Mouse (Mus musculus): Measurements from ENCODE around the gene Sltm.
"Not testable (repeated sequence)": the region's sequence is repeated elsewhere in the genome, so short reads cannot be mapped to it uniquely, and the experiment has no call there.

Gene Sltm

DNA sequence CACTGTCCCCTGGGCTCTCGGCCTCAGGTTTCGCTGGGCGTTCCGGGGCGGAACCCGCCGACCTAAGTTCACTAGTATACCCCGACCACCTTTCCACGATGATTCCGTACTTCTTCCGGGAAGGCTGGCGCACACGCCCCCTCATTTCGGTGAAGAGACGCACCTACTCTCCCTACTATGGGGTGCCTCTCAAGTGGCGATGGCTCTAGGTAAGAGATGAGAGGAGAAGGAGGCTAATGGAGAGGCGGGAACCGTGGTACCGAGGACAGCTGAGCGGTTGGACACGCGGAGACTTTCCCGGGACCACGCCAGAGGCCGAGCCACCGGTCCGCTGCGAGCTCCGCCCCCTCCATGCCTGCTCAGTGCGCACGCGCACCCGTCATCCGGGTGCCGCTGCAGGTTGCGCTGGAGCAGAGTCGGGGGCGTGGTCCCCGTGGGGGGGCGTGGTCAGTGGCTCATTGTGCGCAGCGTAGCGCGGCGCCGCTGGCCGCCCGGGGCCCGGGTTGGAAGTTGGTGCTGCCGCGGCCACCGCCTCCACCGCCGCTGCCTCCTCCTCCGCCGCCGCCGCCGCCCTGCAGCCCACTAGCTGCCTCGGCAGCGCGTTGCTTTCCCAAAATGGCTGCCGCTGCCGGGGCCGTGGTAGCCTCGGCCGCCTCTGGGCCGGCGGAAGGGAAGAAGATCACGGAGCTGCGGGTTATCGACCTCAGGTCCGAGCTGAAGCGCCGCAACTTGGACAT is at the start of gene Sltm:
Sltm (plus strand) TSS at position 450 of the 737 bp plus-strand sequence.
- ATAC-seq (ENCODE audit: insufficient number of reproducible peaks, low FRiP score, low TSS enrichment) = peak; percentile 94

DNA sequence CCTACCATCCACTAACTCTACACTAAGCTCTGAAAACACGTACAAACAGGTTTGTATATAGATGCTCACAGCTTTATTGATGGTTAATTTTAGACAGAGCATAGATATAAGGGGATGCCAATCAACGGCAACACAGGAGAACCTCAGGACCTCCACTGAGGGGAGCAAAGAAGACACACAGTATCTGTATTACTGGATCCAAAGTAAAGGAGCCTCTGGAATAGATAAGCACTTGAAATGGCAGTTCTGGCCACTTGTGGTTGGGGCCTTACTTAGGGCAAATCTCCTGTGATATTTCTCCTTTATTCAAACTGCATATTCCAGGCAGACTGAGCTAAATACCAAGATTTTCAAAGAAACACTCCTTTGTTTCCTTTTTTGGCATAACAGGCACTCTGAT is 49.5 kb upstream of the Sltm start:
- no peak for ATAC-seq (ENCODE audit: insufficient number of reproducible peaks, low FRiP score, low TSS enrichment)

- ATAC-seq (ENCODE audit: insufficient number of reproducible peaks, low FRiP score, low TSS enrichment) = no peak
Measured at GRCm38 (mm10) chr9:70496990-70497389, 45.6 kb upstream of the Sltm start.

- no peak for ATAC-seq (ENCODE audit: insufficient number of reproducible peaks, low FRiP score, low TSS enrichment)
Measured at GRCm38 (mm10) chr9:70502284-70503014, 40.1 kb upstream of the Sltm start.

DNA sequence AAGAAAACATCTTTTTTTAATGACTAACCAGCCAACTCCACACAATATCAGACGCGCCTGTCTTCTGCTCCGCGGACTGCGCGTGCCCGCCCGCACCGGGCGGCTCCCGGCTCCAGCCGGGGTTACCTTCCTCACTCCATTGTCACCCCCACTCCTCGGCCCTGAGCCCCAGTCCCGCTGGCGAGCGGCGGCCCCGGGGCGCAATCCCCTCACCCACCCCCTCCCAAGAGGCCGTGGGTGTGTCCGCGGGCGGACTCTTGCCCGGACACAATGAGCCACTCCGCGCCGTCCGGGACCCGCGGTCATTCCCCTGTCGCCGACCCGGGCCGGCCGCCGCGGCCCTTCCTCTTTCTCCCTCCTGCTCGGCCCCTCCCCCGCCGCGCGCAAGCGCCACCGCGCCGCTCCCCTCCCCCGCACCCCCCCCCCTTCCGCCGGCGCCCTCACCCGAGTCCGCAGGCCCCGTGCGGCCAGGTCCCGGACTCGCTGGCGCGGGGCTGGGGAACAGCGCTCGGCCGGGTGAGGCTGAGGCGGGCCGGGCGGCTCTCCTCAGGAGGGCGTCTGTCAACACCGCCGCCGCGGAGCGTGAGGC is 39.4 kb upstream of the Sltm start:
- ATAC-seq (ENCODE audit: insufficient number of reproducible peaks, low FRiP score, low TSS enrichment) = peak; percentile 86

- ATAC-seq (ENCODE audit: insufficient number of reproducible peaks, low FRiP score, low TSS enrichment) = peak; percentile 88
Measured at GRCm38 (mm10) chr9:70503626-70504041, 38.9 kb upstream of the Sltm start, which contains the start of gene Rnf111. TSS of gene Rnf111 (minus strand) at chr9:70503725.

DNA sequence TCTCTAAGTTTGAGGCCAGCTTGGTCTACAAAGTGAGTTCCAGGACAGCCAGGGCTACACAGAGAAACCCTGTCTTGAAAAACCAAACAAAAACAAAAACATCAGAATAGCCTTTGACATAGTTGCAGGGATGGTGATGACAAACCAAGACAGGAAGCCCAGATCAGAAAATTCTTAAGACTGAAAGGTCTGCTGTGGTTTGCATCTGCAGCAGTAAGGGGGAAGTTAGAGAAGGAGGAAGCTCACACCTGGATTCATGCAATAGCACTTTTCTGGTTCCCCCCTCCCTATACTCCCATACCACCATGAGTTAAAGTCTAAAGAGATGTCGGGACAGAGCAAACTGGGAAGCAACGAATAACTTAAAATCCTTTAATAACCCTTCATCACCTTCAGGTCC is 36.4 kb upstream of the Sltm start:
- ATAC-seq (ENCODE audit: insufficient number of reproducible peaks, low FRiP score, low TSS enrichment) = no peak

GRCm38 (mm10) chr9:70506787-70507186 is 35.8 kb upstream of the Sltm start:
- ATAC-seq (ENCODE audit: insufficient number of reproducible peaks, low FRiP score, low TSS enrichment) = no peak

DNA sequence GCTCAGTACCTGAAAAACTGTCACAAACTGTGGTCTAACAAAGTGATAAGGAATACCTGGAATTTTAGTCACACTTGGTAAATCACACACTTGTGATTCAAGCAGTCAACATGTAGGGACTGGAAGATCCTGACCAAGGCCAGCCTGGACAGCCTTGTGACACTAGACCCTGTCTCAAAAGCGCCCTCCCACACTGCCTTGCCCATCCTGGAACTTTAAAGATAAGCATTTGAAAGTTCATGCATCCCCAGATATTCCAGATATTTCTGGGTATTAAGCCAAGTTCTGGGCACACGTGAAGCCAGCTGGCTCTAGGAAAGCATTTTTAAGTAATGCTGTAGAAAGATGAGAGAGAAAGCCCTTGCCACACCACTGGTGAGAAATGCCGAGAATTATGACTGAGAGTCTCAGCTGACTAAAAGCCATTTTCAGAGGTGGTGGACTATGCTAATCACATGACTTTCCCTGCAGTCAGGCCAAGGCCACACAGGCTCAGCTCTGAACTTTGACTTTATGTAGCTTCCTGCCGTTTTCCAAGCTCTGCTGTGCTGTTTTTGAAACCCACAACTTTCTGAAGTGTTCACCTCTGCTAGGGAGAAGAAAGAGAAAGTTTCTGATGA is 32.5 kb upstream of the Sltm start:
- ATAC-seq (ENCODE audit: insufficient number of reproducible peaks, low FRiP score, low TSS enrichment) = no peak

DNA sequence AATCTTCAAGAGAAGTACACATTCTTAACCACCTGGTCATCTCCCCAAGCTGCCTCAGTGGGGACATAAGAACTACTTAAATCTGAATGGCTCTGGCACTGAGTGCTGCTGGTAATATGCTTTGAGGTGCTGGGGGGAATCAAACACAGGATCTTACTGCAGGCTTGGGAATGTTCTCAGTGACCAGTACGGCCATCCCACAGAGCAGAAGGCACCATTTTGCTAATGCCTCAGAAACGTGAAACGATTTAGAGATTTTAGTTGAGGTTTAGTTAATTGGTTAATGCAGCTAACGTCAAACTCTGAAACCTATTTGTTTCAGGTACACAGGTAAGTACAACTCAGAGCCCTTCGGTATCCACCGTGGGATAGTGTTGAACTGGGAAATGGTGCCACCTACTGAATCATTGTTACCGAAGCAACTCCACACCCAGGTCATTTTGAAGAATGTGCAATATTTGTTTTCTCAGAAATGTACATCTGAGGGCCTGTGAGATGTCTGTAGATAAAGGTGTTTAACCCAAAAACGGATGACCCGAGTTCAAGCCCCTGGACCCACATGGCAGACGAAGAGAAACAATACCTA is 31.5 kb upstream of the Sltm start:
- no peak for ATAC-seq (ENCODE audit: insufficient number of reproducible peaks, low FRiP score, low TSS enrichment)

- ATAC-seq (ENCODE audit: insufficient number of reproducible peaks, low FRiP score, low TSS enrichment) = no peak
Measured at GRCm38 (mm10) chr9:70511681-70512080, 30.9 kb upstream of the Sltm start.

GRCm38 (mm10) chr9:70520651-70521050 is 21.9 kb upstream of the Sltm start:
- ATAC-seq (ENCODE audit: insufficient number of reproducible peaks, low FRiP score, low TSS enrichment) = no peak

DNA sequence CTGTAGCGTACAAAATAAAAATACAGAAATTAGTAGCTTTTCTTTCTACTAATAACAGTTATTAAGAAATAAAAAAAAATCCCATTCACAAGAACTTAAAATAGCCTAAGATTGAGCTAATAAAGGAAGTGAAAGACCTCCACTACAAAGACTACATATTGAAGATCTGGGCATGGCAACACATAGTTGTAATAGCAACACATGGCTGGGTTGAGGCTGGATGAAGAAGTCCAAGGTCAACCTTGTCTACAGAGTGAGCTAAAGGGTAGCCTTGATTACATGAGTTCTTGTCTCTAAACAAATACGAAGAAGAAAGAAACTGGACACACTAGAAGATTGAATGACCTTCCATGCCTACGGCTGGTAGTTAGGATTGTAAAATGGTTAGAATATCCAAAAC is 18.7 kb upstream of the Sltm start:
- ATAC-seq (ENCODE audit: insufficient number of reproducible peaks, low FRiP score, low TSS enrichment) = no peak

DNA sequence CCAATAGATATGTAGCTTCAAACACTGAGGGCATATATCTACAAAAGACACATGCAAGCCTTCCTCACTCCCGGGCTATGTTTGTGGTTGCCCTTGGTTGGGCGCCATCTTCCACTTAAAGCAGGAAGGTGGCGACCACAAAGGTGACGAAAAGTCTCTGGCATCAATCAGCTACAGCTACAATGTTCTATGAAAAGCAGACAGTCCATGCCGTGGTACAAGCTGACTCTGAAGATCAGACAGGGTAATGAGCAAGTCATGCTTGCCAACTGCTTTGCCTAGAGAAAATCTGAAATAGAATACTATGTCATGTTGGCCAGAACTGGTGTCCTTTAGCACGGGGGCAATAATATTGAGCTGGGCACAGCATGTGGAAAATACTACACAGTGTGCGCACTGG is 18.2 kb upstream of the Sltm start:
- no peak for ATAC-seq (ENCODE audit: insufficient number of reproducible peaks, low FRiP score, low TSS enrichment)

- ATAC-seq (ENCODE audit: insufficient number of reproducible peaks, low FRiP score, low TSS enrichment) = no peak
Measured at GRCm38 (mm10) chr9:70533328-70533727, 9.2 kb upstream of the Sltm start.

GRCm38 (mm10) chr9:70541584-70541983 is 970 bp upstream of the Sltm start:
- ATAC-seq (ENCODE audit: insufficient number of reproducible peaks, low FRiP score, low TSS enrichment) = no peak

DNA sequence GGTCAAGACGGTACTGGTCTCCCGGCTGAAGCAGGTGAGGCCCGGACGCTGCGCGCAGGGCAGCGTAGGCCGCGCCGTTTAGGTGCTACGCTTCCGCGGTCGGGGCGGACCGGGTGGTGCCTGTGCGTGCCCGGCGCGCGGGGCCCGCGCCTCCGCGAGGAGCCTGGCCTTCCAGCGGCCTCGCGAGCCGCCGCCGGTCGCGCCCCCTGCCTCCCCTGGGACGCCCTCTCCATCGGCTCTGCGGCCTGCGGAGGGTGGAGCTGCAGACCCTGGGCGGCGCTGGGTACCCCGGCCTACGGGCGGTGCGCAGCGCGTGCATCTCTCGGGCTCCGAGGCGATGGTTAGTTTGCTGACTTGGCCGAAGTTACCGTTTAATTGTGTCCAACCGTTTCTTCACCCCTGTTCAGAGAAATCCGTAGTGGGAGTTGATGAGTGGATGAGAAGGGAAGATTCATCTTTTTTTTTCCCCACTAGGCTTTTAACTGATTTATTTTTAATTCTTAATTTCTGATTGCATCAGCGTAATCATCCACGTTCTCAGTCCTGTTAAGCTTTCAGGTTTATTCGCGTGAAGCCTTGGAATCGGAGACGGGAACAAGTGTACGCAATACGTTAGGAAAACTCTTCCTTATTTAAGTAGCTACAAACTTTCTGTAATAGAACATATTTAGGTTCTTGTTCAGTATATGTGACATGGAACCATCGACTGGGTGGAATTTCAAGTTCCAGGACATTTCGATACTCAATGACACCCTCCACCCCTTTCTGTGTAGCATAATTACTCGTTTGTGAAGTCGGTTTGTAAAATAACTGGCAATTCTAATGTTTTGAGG is 710 bp downstream of the Sltm start:
- peak; percentile 71; the same call in 1 of the 2 replicates for ATAC-seq (ENCODE audit: insufficient number of reproducible peaks, low FRiP score, low TSS enrichment)

DNA sequence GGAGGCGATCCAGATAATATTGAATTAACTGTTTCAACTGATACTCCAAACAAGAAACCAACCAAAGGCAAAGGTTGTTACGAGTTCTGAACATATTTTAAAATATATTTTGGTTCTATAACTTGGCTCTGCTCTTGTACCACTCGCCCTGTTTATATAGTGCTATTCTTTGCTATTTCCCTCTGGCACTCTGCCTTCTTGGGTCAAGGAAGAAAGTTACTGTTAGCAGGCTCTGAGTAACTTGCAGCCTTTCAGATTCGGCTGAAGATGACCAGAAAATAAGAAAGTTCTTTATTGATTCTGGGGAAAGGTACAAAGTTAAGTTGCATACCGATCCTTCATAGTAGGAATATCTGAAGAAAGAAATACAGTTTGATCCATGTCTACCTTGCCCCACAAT is 1.4 kb downstream of the Sltm start:
- no peak for ATAC-seq (ENCODE audit: insufficient number of reproducible peaks, low FRiP score, low TSS enrichment)

DNA sequence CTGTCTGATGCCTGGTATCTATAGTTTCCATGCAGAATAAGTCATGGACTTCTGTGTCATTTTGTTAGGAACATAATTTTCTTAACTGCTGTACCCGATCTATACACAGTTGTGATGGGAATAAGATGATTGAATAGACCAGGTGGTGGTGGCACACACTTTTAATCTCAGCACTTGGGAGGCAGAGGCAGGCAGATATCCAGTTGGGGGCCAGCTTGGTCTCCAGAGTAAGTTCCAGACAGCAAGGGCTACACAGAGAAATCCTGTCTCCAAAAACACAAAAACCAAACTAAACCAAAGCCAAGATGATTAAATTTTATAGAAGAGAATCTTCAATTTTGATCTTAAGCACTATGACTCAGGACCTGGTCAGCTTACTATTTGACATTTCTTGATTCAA is 2.3 kb downstream of the Sltm start:
- ATAC-seq (ENCODE audit: insufficient number of reproducible peaks, low FRiP score, low TSS enrichment) = no peak

DNA sequence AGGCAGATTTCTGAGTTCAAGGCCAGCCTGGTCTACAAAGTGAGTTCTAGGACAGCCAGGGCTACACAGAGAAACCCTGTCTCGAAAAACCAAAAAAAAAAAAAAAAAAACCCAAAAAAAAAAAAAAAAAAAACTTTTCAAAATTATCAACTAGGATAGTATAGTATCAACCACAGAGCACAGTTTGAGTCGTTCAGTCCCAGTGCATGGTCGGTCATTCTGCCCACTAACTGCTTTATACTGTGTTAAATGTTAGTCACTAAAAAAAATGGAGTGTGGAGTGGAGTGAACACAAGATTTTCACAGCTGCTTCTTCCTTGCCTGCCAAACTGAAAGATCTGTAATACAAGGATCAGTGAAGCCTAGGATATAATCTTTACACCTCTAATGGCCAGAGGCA is 4.0 kb downstream of the Sltm start:
- not testable (repeated sequence) for ATAC-seq (ENCODE audit: insufficient number of reproducible peaks, low FRiP score, low TSS enrichment)

Data from cerebellum, adult (tissue).